8 mouse cellular contexts compared by ENCODE assay signal in the genomic region with DNA sequence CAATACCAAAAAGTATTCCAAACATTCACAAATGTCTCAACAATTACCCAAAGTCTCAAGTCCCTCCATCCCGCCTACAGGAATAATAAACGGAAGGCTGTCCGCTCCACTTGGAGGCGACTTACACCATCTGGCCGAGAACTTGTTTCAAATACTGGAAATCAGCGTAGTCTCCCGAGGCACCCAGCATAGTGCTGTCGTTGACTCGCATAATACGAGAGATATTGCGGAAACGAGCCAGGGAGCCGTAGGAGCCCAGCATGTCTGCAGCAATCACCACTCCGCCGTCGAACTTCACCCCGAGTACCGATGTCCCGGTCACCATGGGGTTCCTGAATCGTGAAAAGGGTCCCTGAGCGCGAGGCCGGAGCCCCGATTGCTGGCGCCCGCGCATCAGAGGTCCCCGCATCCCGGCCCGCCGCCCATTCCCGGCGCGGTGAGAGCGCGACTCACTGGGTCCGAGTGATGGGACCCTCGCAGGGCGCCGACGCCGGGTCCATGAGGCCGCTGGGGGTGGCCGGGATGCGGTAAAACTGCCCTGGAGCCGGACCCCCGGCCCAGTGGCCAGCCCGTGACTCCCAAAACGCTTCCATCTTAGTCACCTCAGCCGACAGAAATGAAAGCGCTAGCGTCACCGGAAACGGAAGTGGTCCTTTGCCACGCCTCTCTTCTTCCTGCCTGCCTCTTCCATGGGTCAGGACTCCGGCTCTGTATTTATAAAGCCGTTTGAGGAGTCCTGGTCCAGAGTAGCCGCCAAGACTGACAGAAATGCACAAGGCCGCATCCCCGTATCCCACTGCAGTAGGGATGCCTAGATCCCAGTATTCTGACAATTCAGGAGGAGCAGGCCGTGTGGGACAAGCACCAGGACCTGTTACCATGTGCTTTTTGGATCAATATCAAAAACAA. TPM values are rescaled to one million over a fixed set of nuclear protein-coding genes. Genes with fewer than 3 reads are reported as not detected.
DNase-seq lines count a peak whose midpoint lies in the region; ATAC-seq lines count a peak whose summit lies in the region.

Gene Psmb4 (minus strand): TSS at position 646 of the 909 bp plus-strand sequence.

- peak within 1 kb of the TSS; percentile 90 for H3K4me2 ChIP-seq in heart, embryonic 14.5 days (ENCODE audit: low read length)
- peak within 1 kb of the TSS; percentile 90 for H3K4me2 ChIP-seq in liver, embryonic 13.5 days
- H3K4me2 ChIP-seq in stomach, embryonic 16.5 days (ENCODE audit: low read depth, low read length): peak within 1 kb of the TSS; percentile 95

- under 1% methylated on average over 60 of the region's 61 CpGs for WGBS in heart, embryonic 14.5 days
- WGBS in liver, embryonic 13.5 days (ENCODE audit: insufficient replicate concordance): under 1% methylated on average over 61 of the region's 61 CpGs
- under 1% methylated on average over 61 of the region's 61 CpGs for WGBS in stomach, embryonic 16.5 days

- peaks cover 41% of the 10 kb centered on the region for H3K36me3 ChIP-seq in heart, embryonic 14.5 days (ENCODE audit: control insufficient read depth, insufficient read depth, low read length)
- H3K36me3 ChIP-seq in liver, embryonic 13.5 days: peaks cover 41% of the 10 kb centered on the region
- peaks cover 3% of the 10 kb centered on the region; the same call in 1 of the 2 replicates for H3K36me3 ChIP-seq in stomach, embryonic 16.5 days (ENCODE audit: control insufficient read depth, insufficient read depth, low read length)

- peaks cover 5% of the 10 kb centered on the region; the same call in 1 of the 2 replicates for H3K4me1 ChIP-seq in brown adipose tissue, adult 24 weeks (ENCODE audit: control insufficient read depth, insufficient read depth, insufficient read length, low read length)
- H3K4me1 ChIP-seq in heart, embryonic 14.5 days (ENCODE audit: control insufficient read depth in 2 of 2, insufficient read depth in 2 of 2, low read length in 2 of 2): peaks cover 6 to 14% of the 10 kb centered on the region in 2 experiments
- peaks cover 27% of the 10 kb centered on the region for H3K4me1 ChIP-seq in liver, embryonic 13.5 days (replicated peaks)
- peaks cover 18% of the 10 kb centered on the region for H3K4me1 ChIP-seq in stomach, embryonic 16.5 days (ENCODE audit: control insufficient read depth, insufficient read depth, low read length)

- H3K4me3 ChIP-seq in brown adipose tissue, adult 24 weeks (ENCODE audit: insufficient read depth, low read depth, low read length): peak within 1 kb of the TSS; percentile 88
- peak within 1 kb of the TSS; percentile 76 to 81 for H3K4me3 ChIP-seq in heart, embryonic 14.5 days (ENCODE audit: control insufficient read depth in 1 of 2, insufficient read depth in 1 of 2, low read depth in 1 of 2, low read length in 2 of 2)
- peak within 1 kb of the TSS; percentile 96 for H3K4me3 ChIP-seq in liver, embryonic 13.5 days (replicated peaks)
- peak within 1 kb of the TSS; percentile 98 for H3K4me3 ChIP-seq in stomach, embryonic 16.5 days (replicated peaks; ENCODE audit: low read length)

- peak; percentile 98 for ATAC-seq in CD4-positive, CD25-positive, alpha-beta regulatory T cell, adult 4 months
- ATAC-seq in heart, embryonic 14.5 days (ENCODE audit: insufficient number of reproducible peaks, insufficient read depth, low FRiP score, low read depth): peak; percentile 62; the same call in 1 of the 2 replicates
- peak; percentile 85 for ATAC-seq in liver, embryonic 13.5 days (ENCODE audit: low read depth)
- ATAC-seq in stomach, embryonic 16.5 days (ENCODE audit: insufficient read depth, low FRiP score): peak; percentile 84

- peak; percentile 79 for DNase-seq in fibroblast of lung, adult 2 months (ENCODE audit: low read depth)
- DNase-seq in kidney, postnatal 14 days: peak; percentile 91
- DNase-seq in liver, embryonic 13.5 days: peak; percentile 78
- DNase-seq in neural tube, embryonic 10.5 days (ENCODE audit: extremely low spot score, low spot score): peak; percentile 93

- H3K9me3 ChIP-seq in heart, embryonic 14.5 days (ENCODE audit: control insufficient read depth, low read length): no peaks in the 10 kb centered on the region
- H3K9me3 ChIP-seq in liver, embryonic 13.5 days (replicated peaks): no peaks in the 10 kb centered on the region
- H3K9me3 ChIP-seq in stomach, embryonic 16.5 days (replicated peaks; ENCODE audit: control insufficient read depth, low read length): no peaks in the 10 kb centered on the region

- peak within 1 kb of the TSS; percentile 70 for H3K27ac ChIP-seq in brown adipose tissue, adult 24 weeks (replicated peaks; ENCODE audit: low read depth, low read length)
- H3K27ac ChIP-seq in heart, embryonic 14.5 days (replicated peaks in 1 of 2; ENCODE audit: control insufficient read depth in 1 of 2, insufficient read depth in 1 of 2, low read depth in 2 of 2, low read length in 2 of 2): peak within 1 kb of the TSS; percentile 61 to 78
- peak within 1 kb of the TSS; percentile 78 for H3K27ac ChIP-seq in liver, embryonic 13.5 days
- H3K27ac ChIP-seq in stomach, embryonic 16.5 days (ENCODE audit: low read length): peak within 1 kb of the TSS; percentile 86

- peak within 1 kb of the TSS; percentile 90 for H3K9ac ChIP-seq in heart, embryonic 14.5 days (ENCODE audit: low read length)
- peak within 1 kb of the TSS; percentile 94 for H3K9ac ChIP-seq in liver, embryonic 13.5 days
- H3K9ac ChIP-seq in stomach, embryonic 16.5 days (ENCODE audit: low read length): peak within 1 kb of the TSS; percentile 97

- no peaks in the 10 kb centered on the region for H3K27me3 ChIP-seq in heart, embryonic 14.5 days (ENCODE audit: control insufficient read depth, insufficient read depth, low read length)
- H3K27me3 ChIP-seq in liver, embryonic 13.5 days: no peaks in the 10 kb centered on the region
- no peaks in the 10 kb centered on the region for H3K27me3 ChIP-seq in stomach, embryonic 16.5 days (ENCODE audit: control insufficient read depth, insufficient read depth, low read length)

RNA-seq across cellular contexts. Expression of gene Psmb4, which starts in this region (rescaled TPM):
- polyA plus RNA-seq in CD4-positive, CD25-positive, alpha-beta regulatory T cell, adult 4 months (2017; shearing (Covaris generic)): 100 to 1,000 TPM; 114 to 155 TPM
- polyA plus RNA-seq in brown adipose tissue, adult 24 weeks (2012; ENCODE audit: insufficient read depth, insufficient read length, missing spikeins): 311 and 370 TPM in 2 replicates
- 296 and 297 TPM in 2 replicates for polyA plus RNA-seq in heart, embryonic 14.5 days (2014; fragmentation: Nextera tagmentation; extraction: Ambion mirVana)
- polyA plus RNA-seq in liver, embryonic 13.5 days (2015; fragmentation: Nextera tagmentation; extraction: Ambion mirVana): 201 and 214 TPM in 2 replicates
- polyA plus RNA-seq in stomach, embryonic 16.5 days (2015; fragmentation: Nextera tagmentation; extraction: Ambion mirVana): 277 and 282 TPM in 2 replicates

Comparison
In these comparisons a context has a peak if more than half of its experiments do, and no peak if none do; other contexts are left out.
1. Peak in every context shown above with its lines: DNase-seq, ATAC-seq, H3K4me3 ChIP-seq and H3K27ac ChIP-seq.